Mouse (Mus musculus) lung, postnatal 0 days (tissue): ENCODE measurements around the gene Slc2a6.

Experiments used
- CTCF ChIP-seq: IDR thresholded peaks from 2 replicates; pipeline ENCODE4 v1.5.1; 2016; ENCODE audit warnings: antibody characterized with exemption, mild to moderate bottlenecking
- EP300 ChIP-seq: IDR thresholded peaks from 2 replicates; pipeline ENCODE4 v1.6.1; 2016; ENCODE audit warnings: antibody characterized with exemption, mild to moderate bottlenecking, control low read depth

GRCm38 (mm10) chr2:27045979-27046770 lies 18.4 kb upstream of the Slc2a6 start:
- TF ChIP-seq CTCF (0 out of 2 replicates have a peak, but pooled peaks have one; percentile 6), EP300 (peak; percentile 94)
